Mouse (Mus musculus) myocyte (in vitro differentiated cells): ENCODE results near the gene Cldn10.

Source experiments
- MYOD1 ChIP-seq, 3 experiments: IDR thresholded peaks; one replicate each; pipeline ENCODE4 v1.6.1; 2011; ENCODE audit warnings: control low read depth in 2 of 3, low read depth in 2 of 3, mild to moderate bottlenecking in 2 of 3, moderate library complexity in 1 of 3; ENCODE audit not compliant: insufficient read length in 2 of 3, control insufficient read depth in 1 of 3
- POLR2A ChIP-seq: IDR thresholded peaks from one replicate; pipeline ENCODE4 v1.6.1; 2011; ENCODE audit warnings: low read depth, mild to moderate bottlenecking, control low read depth, moderate library complexity; ENCODE audit not compliant: insufficient read length

DNA sequence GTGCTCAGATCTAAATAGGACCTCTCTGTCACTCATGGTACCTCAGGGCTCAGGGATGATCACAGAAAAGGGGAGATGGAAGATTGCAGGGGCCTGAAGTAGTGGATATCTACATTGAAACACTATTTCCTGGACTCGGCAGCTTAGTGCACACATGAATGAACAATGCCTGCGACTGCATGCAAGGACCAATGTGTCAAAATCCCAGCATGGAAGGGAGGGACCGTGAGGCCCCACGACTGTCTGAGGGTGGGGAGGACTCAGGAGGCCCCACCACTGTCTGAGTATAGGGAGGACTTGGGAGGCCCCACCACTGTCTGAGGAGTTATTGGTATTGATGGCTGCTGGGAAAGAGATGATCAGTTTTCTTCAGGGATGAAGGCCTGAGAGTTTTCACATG lies 2.5 kb downstream of the Cldn10 start:
- no peak for TF ChIP-seq POLR2A
- no peak for TF ChIP-seq MYOD1 (IDR thresholded peaks at IDR 0.05; ENCODE audit: control insufficient read depth in 1 of 3, insufficient read length in 2 of 3, low read depth in 2 of 3)
